Mouse (Mus musculus) lung, postnatal 0 days (tissue): ENCODE results near the gene Cdhr3. TPM values are rescaled to one million over a fixed set of nuclear protein-coding genes. Genes with fewer than 3 reads are reported as not detected.

Source experiments
- ATAC-seq: fragments of 200-750 bp; cut with Nextera tagmentation; 2 replicates; pipeline ENCODE4 v1.8.0; 2017; ENCODE audit warnings: moderate library complexity
- DNase-seq: peaks from one replicate; pipeline ENCODE4 v3.0.0-alpha.2; 2016; ENCODE audit warnings: low spot score
- H3K27ac ChIP-seq: fragments of 300-500 bp; sonication (generic); 2 replicates; pipeline ENCODE4 v1.5.1; 2014; ENCODE audit warnings: antibody characterized with exemption, mild to moderate bottlenecking, low read length, mixed read lengths
- H3K27me3 ChIP-seq: fragments of 300-500 bp; sonication (generic); replicated peaks from 2 replicates; pipeline ENCODE4 v1.6.1; 2014; ENCODE audit warnings: low read length, mixed read lengths; ENCODE audit not compliant: insufficient read depth
- H3K36me3 ChIP-seq: fragments of 300-500 bp; sonication (generic); 2 replicates; pipeline ENCODE4 v1.6.1; 2014; ENCODE audit warnings: low read length, mixed read lengths; ENCODE audit not compliant: insufficient read depth
- H3K4me1 ChIP-seq: fragments of 300-500 bp; sonication (generic); 2 replicates; pipeline ENCODE4 v1.6.1; 2014; ENCODE audit warnings: antibody characterized with exemption, low read depth, low read length, mixed read lengths; ENCODE audit not compliant: insufficient read depth
- H3K4me2 ChIP-seq: fragments of 300-500 bp; sonication (generic); replicated peaks from 2 replicates; pipeline ENCODE4 v1.6.1; 2014; ENCODE audit warnings: low read depth, mild to moderate bottlenecking, low read length, moderate library complexity, mixed read lengths
- H3K4me3 ChIP-seq: fragments of 300-500 bp; sonication (generic); 2 replicates; pipeline ENCODE4 v1.5.1; 2014; ENCODE audit warnings: low read depth, low read length
- H3K9ac ChIP-seq: fragments of 300-500 bp; sonication (generic); replicated peaks from 2 replicates; pipeline ENCODE4 v1.6.1; 2014; ENCODE audit warnings: low read depth, mild to moderate bottlenecking
- H3K9me3 ChIP-seq: fragments of 300-500 bp; sonication (generic); 2 replicates; pipeline ENCODE4 v1.6.1; 2016; ENCODE audit warnings: low read length, mixed read lengths
- CTCF ChIP-seq: IDR thresholded peaks from 2 replicates; pipeline ENCODE4 v1.5.1; 2016; ENCODE audit warnings: antibody characterized with exemption, mild to moderate bottlenecking
- EP300 ChIP-seq: IDR thresholded peaks from 2 replicates; pipeline ENCODE4 v1.6.1; 2016; ENCODE audit warnings: antibody characterized with exemption, mild to moderate bottlenecking, control low read depth
- WGBS: fragments of 180-500 bp; shearing (Covaris S2); extraction: QIAGEN DNeasy Blood & Tissue Kit; methylation state at CpG from one replicate; pipeline ENCODE4 v1.1.7; 2014; 5-methylcytosine and 5-hydroxymethylcytosine counted together
- polyA plus RNA-seq: library from polyadenylated mRNA; unstranded; fragments of >200 nt; fragmentation: Nextera tagmentation; extraction: Ambion mirVana; gene quantifications from 2 replicates; pipeline ENCODE4 v1.2.1, GENCODE M21; 2015

The Cdhr3 gene
- polyA plus RNA-seq, 1 experiment from 2014 or later: 5.6 TPM

GRCm38 (mm10) chr12:33034343-33035088 lies 58.2 kb downstream of the Cdhr3 start:
- TF ChIP-seq EP300 (no peak), CTCF (no peak)
- Histone ChIP-seq H3K27me3 (no peaks in the 10 kb centered on the region), H3K9ac (no peak overlapping the region), H3K4me2 (no peak overlapping the region), H3K27ac (no peak overlapping the region), H3K4me1 (peaks cover 9% of the 10 kb centered on the region; the same call in 1 of the 2 replicates), H3K4me3 (no peak overlapping the region), H3K36me3 (no peaks in the 10 kb centered on the region), H3K9me3 (no peaks in the 10 kb centered on the region)
- DNase-seq: no peak
- WGBS: 28% methylated on average over 12 of the region's 12 CpGs
- no peak for ATAC-seq

GRCm38 (mm10) chr12:33033221-33033620 lies 59.5 kb downstream of the Cdhr3 start:
- Histone ChIP-seq H3K9me3 (no peaks in the 10 kb centered on the region), H3K27me3 (no peaks in the 10 kb centered on the region), H3K27ac (no peak overlapping the region), H3K4me2 (no peak overlapping the region), H3K4me1 (peaks cover 9% of the 10 kb centered on the region; the same call in 1 of the 2 replicates), H3K36me3 (no peaks in the 10 kb centered on the region), H3K9ac (no peak overlapping the region), H3K4me3 (no peak overlapping the region)
- DNase-seq: no peak
- 26% methylated on average over 6 of the region's 6 CpGs for WGBS
- ATAC-seq: no peak
- TF ChIP-seq CTCF (no peak), EP300 (no peak)

- no peak for TF ChIP-seq EP300
- TF ChIP-seq CTCF: no peak
- 59% methylated on average over 2 of the region's 2 CpGs for WGBS
- H3K4me3 ChIP-seq: no peak overlapping the region
- no peak overlapping the region for H3K27ac ChIP-seq
- DNase-seq (peak; percentile 23), ATAC-seq (no peak)
- H3K9ac ChIP-seq: no peak overlapping the region
- peaks cover 8% of the 10 kb centered on the region; the same call in 1 of the 2 replicates for H3K4me1 ChIP-seq
- no peak overlapping the region for H3K4me2 ChIP-seq
- H3K27me3 ChIP-seq: no peaks in the 10 kb centered on the region
- no peaks in the 10 kb centered on the region for H3K36me3 ChIP-seq
- H3K9me3 ChIP-seq: no peaks in the 10 kb centered on the region
Measured at GRCm38 (mm10) chr12:33030589-33030988, 62.1 kb downstream of the Cdhr3 start.

- Histone ChIP-seq H3K4me3 (no peak overlapping the region), H3K36me3 (no peaks in the 10 kb centered on the region), H3K27ac (no peak overlapping the region), H3K9me3 (no peaks in the 10 kb centered on the region), H3K27me3 (no peaks in the 10 kb centered on the region), H3K9ac (no peak overlapping the region), H3K4me1 (peaks cover 4% of the 10 kb centered on the region; the same call in 1 of the 2 replicates), H3K4me2 (no peak overlapping the region)
- WGBS: 73% methylated on average over 13 of the region's 13 CpGs
- no peak for ATAC-seq
- TF ChIP-seq EP300: no peak
- no peak for TF ChIP-seq CTCF
- no peak for DNase-seq
Measured at GRCm38 (mm10) chr12:33030066-33030465, 62.6 kb downstream of the Cdhr3 start.

- Histone ChIP-seq H3K9me3 (no peaks in the 10 kb centered on the region), H3K9ac (no peak overlapping the region), H3K36me3 (no peaks in the 10 kb centered on the region), H3K4me3 (no peak overlapping the region), H3K4me2 (no peak overlapping the region), H3K27me3 (no peaks in the 10 kb centered on the region), H3K4me1 (peaks cover 4% of the 10 kb centered on the region; the same call in 1 of the 2 replicates), H3K27ac (no peak overlapping the region)
- WGBS: 58% methylated on average over 13 of the region's 13 CpGs
- ATAC-seq (no peak), DNase-seq (no peak)
- TF ChIP-seq CTCF: no peak
- TF ChIP-seq EP300: no peak
Measured at GRCm38 (mm10) chr12:33028708-33029107, 64.0 kb downstream of the Cdhr3 start.

- Histone ChIP-seq H3K4me3 (no peak overlapping the region), H3K4me1 (peaks cover 4% of the 10 kb centered on the region; the same call in 1 of the 2 replicates), H3K9ac (no peak overlapping the region), H3K9me3 (no peaks in the 10 kb centered on the region), H3K36me3 (no peaks in the 10 kb centered on the region), H3K27me3 (no peaks in the 10 kb centered on the region), H3K4me2 (no peak overlapping the region), H3K27ac (no peak overlapping the region)
- no peak for ATAC-seq
- no peak for DNase-seq
- 52% methylated on average over 10 of the region's 10 CpGs for WGBS
- TF ChIP-seq EP300: no peak
- TF ChIP-seq CTCF: peak; percentile 40
Measured at GRCm38 (mm10) chr12:33028109-33028691, 64.5 kb downstream of the Cdhr3 start.
